Mouse (Mus musculus): ENCODE results near the gene Gm17655. TPM values are rescaled to one million over a fixed set of nuclear protein-coding genes. Genes with fewer than 3 reads are reported as not detected.
"Not testable (repeated sequence)": the region's sequence is repeated elsewhere in the genome, so short reads cannot be mapped to it uniquely, and the experiment has no call there.

Gm17655 gene
- polyA plus RNA-seq (2012; rRNA removed) = 0.15 TPM in 2 replicates

DNA sequence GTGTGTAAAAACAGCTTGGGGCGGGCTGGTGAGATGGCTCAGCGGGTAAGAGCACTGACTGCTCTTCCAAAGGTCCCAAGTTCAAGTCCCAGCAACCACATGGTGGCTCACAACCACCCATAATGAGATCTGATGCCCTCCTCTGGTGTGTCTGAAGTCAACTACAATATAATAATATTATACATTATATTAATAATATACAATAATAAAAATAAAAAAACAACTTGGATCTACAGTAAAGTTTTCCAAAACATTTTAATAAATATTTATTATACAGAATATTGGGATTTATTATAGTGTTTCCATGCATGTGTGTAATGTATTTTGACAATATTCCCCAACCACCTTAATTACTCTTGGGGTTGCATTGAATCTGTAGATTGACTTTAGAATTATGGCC, at the start of gene Gm17655:
TSS of gene Gm17655 (minus strand) at position 101 of the 400 bp plus-strand sequence.
- DNase-seq (ENCODE audit: low read depth) = not testable (repeated sequence)

DNA sequence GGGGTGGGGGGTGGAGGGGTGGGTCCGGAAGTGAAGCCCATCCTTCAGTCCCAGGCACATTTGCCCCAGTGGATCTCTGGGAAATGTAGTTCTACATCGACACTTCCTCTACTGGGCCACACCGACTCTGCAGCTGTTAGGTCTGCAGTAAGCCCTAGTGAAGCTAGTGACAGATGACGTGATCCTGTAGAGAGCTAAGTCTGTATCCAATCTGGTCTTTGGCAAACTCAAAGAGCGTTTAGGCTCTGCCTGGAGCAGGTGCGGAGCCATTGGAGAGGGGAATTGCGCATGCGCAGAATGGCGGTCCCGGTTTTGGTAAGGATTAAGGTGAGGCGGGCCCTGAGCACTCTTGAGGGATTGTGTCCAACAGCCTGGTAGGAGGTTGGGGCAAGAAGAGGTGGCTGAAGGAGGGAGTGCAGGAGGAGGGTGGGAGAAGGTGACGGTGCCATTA, 37.7 kb upstream of the Gm17655 start, which contains the start of gene Zfp605:
TSS of gene Zfp605 (plus strand) at position 102 of the 451 bp plus-strand sequence.
- DNase-seq (ENCODE audit: low read depth) = no peak

DNA sequence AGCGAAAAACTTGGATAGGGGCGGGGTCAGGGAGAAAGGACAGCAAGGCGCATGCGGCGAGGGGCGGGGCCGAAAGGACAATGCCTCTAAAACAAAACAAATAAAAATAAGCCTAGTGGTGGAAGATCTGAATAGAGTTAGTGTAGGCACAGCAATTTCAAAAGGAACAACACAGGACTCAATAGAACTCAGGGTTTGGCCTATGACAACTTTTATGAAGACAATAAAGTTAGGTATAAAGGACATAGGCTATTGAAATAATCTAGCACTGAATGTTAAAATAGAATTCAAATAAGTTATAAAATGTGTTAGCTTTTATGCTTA, 36.0 kb upstream of the Gm17655 start:
- DNase-seq (ENCODE audit: low read depth) = no peak

DNA sequence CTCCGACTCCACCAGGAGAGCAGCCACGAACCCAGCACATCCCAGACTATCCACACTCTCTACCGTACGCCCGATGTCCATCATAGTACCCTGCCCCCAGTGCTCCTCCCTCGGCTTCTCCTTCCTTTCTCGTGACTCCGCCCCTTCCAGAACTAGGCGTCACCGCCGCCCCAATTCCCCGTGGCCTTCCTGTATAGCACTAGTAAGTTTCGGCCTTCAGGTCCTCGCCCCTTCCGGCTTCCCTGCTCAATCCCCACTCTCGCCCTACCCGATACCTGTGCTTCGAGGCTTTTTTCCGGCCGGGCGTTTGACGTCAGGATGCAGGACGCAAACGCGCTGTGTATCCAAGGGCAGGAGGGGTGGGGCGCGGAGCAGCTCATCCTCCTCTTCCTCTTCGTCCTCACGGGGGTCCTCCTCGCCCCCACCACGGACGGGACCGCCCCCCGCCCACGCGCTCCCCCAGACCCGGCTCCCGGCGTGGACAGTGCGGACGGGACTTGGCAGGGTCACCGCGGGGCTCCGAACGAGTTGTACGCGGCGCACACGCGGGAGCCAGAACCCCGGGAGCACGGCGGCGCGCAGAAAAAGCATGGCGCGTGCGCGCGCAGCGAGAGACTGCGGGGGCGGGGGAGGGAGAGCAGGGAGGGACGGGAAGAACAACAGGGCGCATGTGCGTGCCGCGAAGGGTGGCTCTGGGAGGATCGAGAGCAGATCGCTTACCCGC, 35.4 kb upstream of the Gm17655 start, which contains the start of gene Gtpbp6:
TSS of gene Gtpbp6 (minus strand) at position 617 of the 724 bp plus-strand sequence.
- DNase-seq (ENCODE audit: low read depth) = no peak

DNA sequence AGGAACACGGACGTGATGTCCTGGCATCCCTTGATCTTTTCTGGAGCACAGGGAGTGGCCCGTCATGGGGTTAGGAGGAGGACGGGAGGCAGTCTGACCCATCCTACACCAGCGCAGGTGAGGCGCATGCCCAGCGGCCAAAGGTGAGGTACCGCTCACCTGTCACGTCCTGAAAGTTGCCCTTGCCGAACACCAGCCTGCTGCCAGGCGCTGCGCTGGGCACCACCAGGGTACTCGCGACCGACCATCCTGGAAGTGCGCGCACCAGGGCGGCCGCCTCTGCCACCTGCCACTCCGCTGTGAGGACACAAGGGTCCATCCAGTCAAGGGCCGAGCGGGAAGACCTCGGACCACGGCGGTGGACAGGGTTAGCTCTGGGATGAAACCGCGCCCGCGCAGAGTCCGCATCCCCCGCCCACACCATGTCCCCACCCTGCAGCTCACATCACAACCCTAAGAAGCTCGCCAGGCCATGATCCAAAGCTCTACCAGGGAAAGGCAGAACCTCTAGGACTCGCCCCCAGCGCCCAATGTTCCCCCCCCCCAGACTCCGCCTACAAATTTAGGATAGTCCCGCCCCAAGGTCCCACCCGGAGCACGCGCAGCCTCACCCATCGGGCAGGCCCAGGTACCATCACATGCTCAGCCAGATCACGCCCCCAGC, 34.7 kb upstream of the Gm17655 start:
- no peak for DNase-seq (ENCODE audit: low read depth)

DNA sequence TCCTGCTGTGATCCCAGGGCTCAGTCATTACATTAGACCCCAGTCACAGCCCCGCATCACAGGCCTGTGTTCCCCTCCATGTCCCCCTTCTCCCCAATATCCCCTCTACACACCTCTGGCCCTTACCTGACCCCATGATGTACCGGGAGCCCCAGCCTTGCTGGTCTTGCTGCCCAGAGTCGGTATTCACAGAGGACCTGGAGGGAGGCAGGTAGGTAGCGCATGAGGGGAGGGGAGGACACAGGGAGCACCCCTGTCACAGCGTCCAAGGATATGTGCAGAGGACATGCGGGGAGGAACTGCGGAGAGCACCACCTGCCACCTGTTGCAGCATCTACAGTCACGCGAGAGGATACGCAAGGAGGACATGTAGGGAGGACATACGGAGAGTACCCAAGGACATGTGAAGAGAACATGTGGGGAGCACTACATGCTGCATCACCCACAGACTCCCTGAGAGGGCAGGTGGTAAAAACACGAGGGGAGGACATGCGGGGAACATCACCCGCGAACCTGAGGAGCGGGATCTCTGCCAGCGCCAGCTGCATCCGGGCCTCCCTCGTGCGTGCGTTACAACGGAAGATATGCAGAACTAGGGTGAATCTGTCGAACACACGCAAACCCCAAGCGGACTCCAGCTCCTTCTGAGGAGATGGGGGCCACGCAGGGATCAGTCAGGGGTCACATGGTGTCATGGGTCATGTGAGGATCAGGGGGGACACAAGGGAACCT, 34.0 kb upstream of the Gm17655 start:
- no peak for DNase-seq (ENCODE audit: low read depth)

DNA sequence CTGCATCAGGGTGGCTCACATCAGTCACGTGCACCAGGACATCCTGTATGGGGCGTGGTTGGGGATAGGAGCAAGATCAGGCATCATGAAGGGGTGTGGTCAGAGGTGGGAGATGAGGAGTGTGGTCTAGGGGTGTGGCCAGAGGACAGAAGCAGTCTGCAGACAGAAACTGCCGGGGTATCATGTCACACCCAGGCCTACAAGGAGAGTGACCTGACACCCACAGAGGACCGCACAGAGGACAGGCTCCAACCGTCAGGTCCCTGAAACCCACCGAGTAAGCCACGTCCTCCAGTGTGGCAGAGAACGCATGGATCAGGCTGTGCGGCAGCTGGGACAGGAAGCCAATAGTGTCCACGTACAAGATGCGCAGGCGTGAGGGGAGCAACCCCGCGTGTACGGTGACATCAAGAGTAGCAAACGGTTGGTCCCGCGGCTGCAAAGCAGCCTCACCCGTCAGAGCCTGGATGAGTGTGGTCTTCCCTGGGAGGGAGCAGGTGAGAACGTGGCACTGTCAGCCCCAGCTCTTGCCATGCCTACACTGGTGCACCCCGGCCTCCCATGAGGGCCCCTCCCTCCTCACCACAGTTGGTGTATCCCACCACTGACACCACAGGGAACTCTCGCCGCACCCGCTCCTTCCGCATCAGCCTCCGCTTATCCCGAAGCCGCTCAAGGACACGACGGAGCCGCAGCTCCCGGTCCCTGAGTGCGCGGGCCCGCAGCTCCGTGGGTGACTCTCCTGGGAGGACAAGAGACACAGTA, 32.5 kb upstream of the Gm17655 start:
- DNase-seq (ENCODE audit: low read depth) = no peak

DNA sequence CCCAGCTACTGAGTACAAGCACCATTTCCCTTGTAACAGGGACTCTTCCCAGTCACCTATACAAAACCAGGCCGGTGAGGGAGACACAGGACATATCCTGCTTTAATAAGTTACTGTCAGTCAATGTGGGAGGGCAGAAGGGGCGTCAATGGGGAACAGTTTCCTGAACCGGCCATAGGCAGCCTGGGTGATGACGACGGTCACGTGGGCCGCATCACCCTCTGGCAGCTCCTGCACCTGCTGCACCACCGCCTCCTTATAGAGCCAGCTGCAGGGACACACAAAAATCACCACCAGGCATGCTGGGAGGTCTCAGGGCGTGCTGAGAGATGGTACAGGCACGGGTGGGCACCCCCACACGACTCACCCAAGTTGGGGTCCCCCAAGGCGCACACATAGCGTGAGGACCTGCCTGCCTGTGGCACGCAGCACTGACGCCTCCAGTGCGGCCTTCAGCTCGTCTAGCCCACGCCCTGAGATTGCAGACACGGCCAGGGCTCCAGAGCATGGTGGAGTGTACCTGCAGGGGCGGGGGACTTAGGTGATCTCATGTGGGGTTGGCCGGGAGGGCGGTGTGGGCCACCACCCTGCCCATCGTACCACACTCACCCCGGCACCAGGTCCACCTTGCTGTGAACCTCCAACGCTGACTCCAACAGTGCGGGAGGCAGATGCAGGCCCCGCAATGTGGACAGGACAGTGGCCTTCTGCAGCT, 31.7 kb upstream of the Gm17655 start:
- DNase-seq (ENCODE audit: low read depth) = no peak

DNA sequence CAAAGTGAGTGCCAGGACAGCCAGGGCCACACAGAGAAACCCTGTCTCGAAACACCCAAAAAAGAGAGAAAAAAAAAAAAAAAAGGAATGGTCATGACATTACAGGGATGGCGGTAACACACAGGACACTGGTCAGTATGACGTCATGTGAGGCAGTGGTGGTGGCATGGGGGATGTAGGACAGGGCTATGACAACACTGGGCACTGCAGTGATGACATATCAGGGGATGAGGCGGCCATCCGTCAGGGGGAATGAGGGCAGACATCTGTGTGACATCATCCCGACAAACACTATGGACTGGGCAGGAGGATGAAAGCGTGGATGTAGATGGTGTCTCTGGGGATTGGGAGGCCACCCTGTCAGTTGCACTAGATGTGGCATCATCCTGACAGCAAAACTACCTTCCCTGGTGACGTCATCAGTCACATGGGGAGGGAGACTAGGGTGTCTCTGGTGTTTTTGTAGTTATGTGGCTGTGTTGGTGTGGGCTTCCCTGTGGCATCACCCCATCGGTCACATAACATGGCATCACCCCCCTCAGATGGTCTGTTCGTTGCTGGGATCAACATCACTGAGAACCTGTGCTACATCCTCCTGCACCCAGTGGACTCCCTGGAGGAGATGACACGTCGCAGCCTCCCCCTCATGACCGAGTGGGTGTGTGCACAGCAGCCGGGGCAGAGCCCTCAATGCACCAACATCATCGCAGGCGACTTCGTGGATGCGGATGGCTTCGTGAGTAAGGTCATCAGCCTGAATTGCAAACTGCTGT, 30.7 kb upstream of the Gm17655 start:
- no peak for DNase-seq (ENCODE audit: low read depth)

DNA sequence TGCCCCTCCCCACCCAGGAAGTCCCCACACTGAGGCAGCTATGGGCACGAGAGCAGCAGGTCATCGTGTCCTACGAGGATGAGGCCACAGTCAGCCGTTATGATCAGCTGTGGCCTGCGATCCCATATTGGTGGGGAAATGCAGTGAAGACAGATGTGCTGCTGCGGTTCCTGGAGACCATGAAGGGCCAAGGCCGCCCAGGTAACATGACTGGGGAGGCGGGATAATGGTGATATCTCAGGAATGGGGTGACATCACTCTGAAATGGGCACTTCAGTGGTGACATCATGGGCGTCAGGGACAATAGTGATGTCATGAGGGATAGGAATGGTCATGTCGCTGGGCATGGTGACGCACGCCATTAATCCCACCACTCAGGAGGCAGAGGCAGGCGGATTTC, 30.1 kb upstream of the Gm17655 start:
- DNase-seq (ENCODE audit: low read depth) = no peak

DNA sequence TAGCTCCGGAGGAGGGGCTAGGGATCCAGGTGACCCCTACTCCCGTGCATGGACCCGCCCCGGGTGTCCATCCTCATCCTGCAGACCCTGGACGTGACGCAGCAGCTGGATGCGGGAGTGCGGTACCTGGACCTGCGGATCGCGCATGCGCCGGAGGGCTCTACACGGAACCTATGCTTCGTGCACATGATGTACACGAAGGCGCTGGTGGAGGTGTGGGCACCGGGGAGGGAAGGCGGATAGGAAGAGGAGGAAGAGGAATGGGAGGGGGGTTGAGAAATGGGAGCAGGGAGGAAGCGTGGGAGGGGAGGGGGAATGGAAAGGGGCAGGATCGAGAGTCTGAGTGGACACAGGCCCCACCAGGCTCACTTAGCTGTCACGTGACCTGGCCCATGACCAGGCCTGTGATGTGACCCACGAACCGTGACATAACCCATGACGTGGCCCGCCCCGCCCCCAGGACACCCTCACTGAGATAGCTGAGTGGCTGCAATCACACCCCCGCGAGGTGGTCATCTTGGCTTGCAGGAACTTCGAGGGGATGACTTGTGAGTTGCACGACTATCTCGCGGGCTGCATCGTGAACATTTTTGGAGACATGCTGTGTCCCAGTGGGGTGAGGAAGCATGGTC, 29.5 kb upstream of the Gm17655 start:
- DNase-seq (ENCODE audit: low read depth) = no peak

DNA sequence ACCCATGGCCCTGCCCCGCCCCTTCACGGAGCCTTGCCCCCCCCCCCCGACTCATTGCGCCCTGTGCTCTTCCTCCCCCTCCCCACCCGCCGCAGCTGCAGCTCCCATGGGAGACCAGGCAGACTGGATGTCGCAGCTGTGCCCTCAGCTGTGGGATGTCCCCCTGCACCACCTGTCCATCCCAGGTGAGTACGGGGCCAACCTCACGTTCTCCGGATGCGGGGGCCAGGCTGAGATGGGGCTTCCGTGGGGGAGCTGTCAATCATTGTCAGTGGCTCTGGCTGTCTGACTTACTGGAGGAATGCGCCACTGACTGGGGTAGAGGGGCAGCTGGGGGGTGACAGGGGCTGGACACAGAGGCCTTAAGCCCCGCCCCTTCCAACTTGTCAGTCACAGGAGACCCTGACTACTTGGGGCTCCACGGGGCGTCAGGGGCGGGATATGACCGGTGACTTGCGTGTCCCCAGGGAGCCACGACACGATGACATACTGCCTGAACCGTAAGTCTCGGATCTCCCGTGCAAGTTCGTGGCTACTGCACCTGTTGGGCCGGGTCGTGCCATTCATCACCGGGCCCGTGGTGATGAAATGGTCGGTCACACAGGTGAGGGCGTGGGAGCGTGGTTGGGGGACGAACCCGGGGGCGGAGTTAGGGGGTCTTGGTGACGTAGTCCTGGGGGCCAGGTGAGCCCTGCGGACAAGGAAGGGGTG, 28.8 kb upstream of the Gm17655 start:
- no peak for DNase-seq (ENCODE audit: low read depth)

DNA sequence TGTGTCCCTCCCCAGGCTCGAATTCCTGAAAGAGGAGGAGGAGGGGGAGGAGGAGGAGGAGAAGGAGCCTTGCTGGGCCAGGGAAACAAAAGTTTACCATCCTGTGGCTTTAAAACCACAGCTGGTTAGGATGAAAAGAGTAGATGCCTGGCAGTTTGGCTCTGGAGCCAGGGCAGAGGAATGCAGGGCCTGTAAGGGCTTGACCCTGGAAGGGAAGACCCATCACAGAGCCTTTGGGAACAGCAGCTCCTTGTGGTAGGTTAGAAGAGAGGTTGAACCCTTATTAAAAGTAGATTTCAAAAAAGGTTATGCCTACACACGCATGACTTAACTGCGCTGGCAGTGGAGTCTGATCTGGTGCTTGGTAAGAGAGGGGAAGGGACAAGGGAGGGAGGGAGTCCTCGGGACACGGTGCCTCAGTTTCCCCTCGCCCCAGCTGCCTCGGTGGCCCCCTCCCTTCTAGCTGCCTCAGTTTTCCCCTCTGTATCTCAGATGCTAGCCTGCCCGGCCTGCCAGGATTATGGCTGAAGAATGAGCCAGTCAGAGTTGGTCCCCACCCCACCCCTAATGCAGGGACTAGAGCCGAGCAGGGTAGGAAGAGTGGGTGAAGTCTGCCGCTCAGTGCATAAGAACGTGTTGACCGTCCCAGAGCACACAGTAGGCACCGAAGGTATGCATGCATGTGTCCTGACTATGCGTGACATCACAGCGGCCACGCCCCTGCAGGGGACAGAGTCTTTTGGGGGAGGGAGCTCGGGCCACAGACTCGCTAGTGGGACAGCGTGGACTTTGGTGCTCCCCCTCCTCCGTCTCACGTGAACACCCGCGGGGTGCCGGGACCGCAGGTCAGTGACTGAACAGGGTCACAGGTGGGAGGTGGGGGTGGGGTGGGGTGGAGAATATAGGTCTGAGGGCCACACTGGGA, 27.6 kb upstream of the Gm17655 start, which contains the start of gene Plcxd1:
TSS of gene Plcxd1 (plus strand) at position 314 of the 925 bp plus-strand sequence.
- DNase-seq (ENCODE audit: low read depth) = no peak

DNA sequence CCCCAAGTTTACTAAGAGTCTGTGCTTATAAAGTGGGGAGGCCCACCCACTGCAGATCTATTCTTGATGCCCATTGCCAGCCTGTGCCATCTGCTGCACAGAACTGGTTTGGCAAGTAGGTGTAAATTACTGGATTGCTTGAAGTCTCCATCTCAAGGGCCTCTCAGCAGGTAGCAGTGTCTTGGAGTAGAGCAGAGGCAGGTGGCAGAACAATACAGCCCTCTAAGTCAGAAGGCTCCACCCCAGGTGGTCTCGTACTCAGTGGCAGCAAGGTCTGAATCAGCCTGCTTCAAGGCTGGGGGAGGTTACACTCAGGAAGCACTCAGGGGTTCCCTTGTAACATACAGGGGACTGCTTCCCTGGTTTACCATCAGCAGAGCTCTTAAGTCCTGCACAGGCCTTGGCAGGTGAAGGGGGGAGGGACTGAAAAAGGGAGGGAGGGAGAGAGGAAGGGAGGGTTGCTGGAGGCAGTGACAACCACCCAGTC, 26.7 kb upstream of the Gm17655 start:
- DNase-seq (ENCODE audit: low read depth) = no peak

DNA sequence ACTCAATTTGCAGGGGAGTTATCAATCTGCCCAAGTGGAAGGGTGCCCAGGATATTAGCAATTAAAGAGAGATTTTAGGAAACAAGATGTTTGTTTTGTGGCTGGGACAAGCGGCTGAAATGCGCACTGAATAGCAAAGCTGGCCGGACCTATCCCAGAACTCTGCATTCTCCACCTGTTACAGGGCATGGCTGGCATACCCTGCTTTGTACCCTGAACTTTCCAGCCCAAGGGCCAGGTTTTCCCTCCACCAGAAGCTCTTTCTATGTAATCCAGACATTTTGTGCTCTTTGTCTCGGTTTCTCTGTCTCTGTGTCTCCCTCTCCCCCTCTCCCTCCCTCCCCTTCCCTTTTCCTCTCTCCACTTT, 22.5 kb upstream of the Gm17655 start:
- no peak for DNase-seq (ENCODE audit: low read depth)

DNA sequence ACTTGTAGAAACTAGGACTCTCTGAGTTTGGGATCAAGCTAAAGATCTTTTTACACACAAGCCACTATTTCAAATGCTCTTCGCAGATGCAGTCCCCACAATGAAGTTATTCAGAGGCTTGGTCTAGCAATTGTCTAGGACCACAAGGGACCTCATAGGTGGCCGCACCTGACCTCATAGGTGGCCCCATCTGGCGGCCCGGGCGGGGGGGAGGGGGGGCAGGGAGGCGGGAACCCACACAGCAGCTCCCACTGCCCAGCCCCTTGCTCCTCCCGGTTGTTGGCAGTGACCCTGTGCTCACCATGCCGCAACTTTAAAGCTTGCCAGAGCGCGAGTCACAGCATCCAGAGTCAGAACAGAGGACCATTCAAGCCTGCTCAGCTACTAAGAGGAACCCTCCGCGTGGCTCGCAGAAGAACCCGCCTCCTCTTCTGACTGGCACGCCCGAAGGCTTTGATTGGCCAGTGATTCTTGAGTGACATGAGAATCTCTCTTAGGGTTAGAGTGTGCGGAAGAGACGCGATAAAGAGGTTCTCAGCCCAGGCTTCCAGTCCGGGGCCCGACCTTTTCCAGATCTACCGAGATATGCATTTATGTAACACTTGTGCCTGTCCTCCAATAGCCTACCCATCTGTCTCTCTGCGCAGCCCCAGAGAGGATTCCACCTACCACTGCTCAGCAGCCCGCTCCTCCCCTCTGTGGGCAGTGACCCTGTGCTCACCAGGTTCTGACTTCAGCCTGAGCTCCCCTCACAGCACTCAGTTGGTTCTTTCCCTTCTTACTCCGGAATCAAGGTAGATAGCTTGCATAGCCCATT, 21.9 kb upstream of the Gm17655 start, which contains the start of gene Gm35315:
TSS of gene Gm35315 (minus strand) at position 391 of the 817 bp plus-strand sequence.
- no peak for DNase-seq (ENCODE audit: low read depth)

DNA sequence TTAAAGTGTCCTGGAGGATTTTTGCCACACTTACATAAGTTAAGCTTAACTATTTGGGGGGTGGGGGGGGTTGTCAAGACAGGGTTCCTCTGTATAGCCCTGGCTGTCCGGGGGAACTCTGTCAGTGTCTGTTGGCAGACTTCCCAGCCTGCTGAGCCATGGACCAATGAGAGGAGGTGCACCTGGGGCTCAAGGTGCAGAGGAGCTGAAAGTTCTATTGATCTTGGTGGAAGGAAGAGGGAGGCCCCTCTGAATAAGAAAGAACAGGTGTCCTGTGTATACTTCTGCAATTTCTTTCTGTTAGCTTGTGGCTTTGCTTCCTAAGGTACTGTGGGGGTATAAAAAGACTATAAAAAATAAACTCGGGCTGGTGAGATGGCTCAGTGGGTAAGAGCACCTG, 19.2 kb upstream of the Gm17655 start:
- DNase-seq (ENCODE audit: low read depth) = no peak
